Mouse (Mus musculus) heart, embryonic 12.5 days (tissue): ENCODE results near the gene Ssr3. TPM values are rescaled to one million over a fixed set of nuclear protein-coding genes. Genes with fewer than 3 reads are reported as not detected.

Experiments used
- ATAC-seq: fragments of 200-750 bp; cut with Nextera tagmentation; 2 replicates; pipeline ENCODE4 v1.8.0; 2017; ENCODE audit warnings: moderate TSS enrichment, moderate library complexity; ENCODE audit not compliant: insufficient number of reproducible peaks, low FRiP score
- H3K27ac ChIP-seq: fragments of 300-500 bp; sonication (generic); 2 replicates; pipeline ENCODE4 v1.5.1; 2016; ENCODE audit warnings: mild to moderate bottlenecking, moderate library complexity; ENCODE audit not compliant: poor library complexity, severe bottlenecking
- H3K27me3 ChIP-seq: fragments of 300-500 bp; sonication (generic); replicated peaks from 2 replicates; pipeline ENCODE4 v1.6.1; 2016; ENCODE audit warnings: mild to moderate bottlenecking, moderate library complexity
- H3K36me3 ChIP-seq: fragments of 300-500 bp; sonication (generic); 2 replicates; pipeline ENCODE4 v1.6.1; 2016; ENCODE audit warnings: mild to moderate bottlenecking, moderate library complexity
- H3K4me1 ChIP-seq: fragments of 300-500 bp; sonication (generic); replicated peaks from 2 replicates; pipeline ENCODE4 v1.6.1; 2016; ENCODE audit warnings: mild to moderate bottlenecking
- H3K4me2 ChIP-seq: fragments of 300-500 bp; sonication (generic); 2 replicates; pipeline ENCODE4 v1.6.1; 2016; ENCODE audit warnings: mild to moderate bottlenecking, moderate library complexity
- H3K4me3 ChIP-seq: fragments of 300-500 bp; sonication (generic); 2 replicates; pipeline ENCODE4 v1.5.1; 2016; ENCODE audit warnings: mild to moderate bottlenecking
- H3K9ac ChIP-seq: fragments of 300-500 bp; sonication (generic); 2 replicates; pipeline ENCODE4 v1.6.1; 2016; ENCODE audit warnings: mild to moderate bottlenecking, moderate library complexity
- H3K9me3 ChIP-seq: fragments of 300-500 bp; sonication (generic); replicated peaks from 2 replicates; pipeline ENCODE4 v1.6.1; 2016; ENCODE audit warnings: mild to moderate bottlenecking, moderate library complexity
- WGBS: fragments of 180-500 bp; shearing (Covaris S2); methylation state at CpG from one replicate; pipeline ENCODE4 v1.1.7; 2016; 5-methylcytosine and 5-hydroxymethylcytosine counted together
- polyA plus RNA-seq: library from polyadenylated mRNA; unstranded; fragments of >200 nt; fragmentation: Nextera tagmentation; extraction: Ambion mirVana; gene quantifications from 2 replicates; pipeline ENCODE4 v1.2.1, GENCODE M21; 2016

Ssr3 gene
- polyA plus RNA-seq, 1 experiment from 2014 or later = 248 TPM

GRCm38 (mm10) chr3:65373594-65374182 is 18.7 kb downstream of the Ssr3 start:
- Histone ChIP-seq H3K9me3 (no peaks in the 10 kb centered on the region), H3K36me3 (peaks cover 48% of the 10 kb centered on the region)

GRCm38 (mm10) chr3:65372552-65372951 is 19.9 kb downstream of the Ssr3 start:
- H3K36me3 ChIP-seq = peaks cover 50% of the 10 kb centered on the region
- no peak for ATAC-seq

More at GRCm38 (mm10) chr3:65373594-65374182, 18.7 kb downstream of the Ssr3 start:
- H3K4me3 ChIP-seq = no peak overlapping the region
- no peak overlapping the region for H3K4me2 ChIP-seq
- no peak overlapping the region for H3K9ac ChIP-seq
- H3K27ac ChIP-seq = peak overlapping the region; percentile 45
- H3K27me3 ChIP-seq = no peaks in the 10 kb centered on the region
- no peak for ATAC-seq
- H3K4me1 ChIP-seq = peaks cover 16% of the 10 kb centered on the region
- WGBS = 65% methylated on average over 5 of the region's 5 CpGs

GRCm38 (mm10) chr3:65367944-65368343 is 24.5 kb downstream of the Ssr3 start:
- Histone ChIP-seq H3K4me2 (no peak overlapping the region), H3K9me3 (no peaks in the 10 kb centered on the region), H3K36me3 (peaks cover 39% of the 10 kb centered on the region), H3K9ac (no peak overlapping the region), H3K27ac (no peak overlapping the region), H3K4me1 (0 out of 2 replicates have a peak, but pooled peaks cover 4% of the 10 kb centered on the region), H3K4me3 (no peak overlapping the region), H3K27me3 (no peaks in the 10 kb centered on the region)
- no peak for ATAC-seq
- WGBS = 63% methylated on average over 4 of the region's 4 CpGs

More at GRCm38 (mm10) chr3:65372552-65372951, 19.9 kb downstream of the Ssr3 start:
- no peaks in the 10 kb centered on the region for H3K27me3 ChIP-seq
- H3K4me1 ChIP-seq = peaks cover 16% of the 10 kb centered on the region
- no peaks in the 10 kb centered on the region for H3K9me3 ChIP-seq
- WGBS = 72% methylated on average over 4 of the region's 4 CpGs
- no peak overlapping the region for H3K9ac ChIP-seq
- H3K27ac ChIP-seq = no peak overlapping the region
- no peak overlapping the region for H3K4me2 ChIP-seq
- no peak overlapping the region for H3K4me3 ChIP-seq

GRCm38 (mm10) chr3:65365921-65366710 is 26.3 kb downstream of the Ssr3 start:
- H3K27me3 ChIP-seq = no peaks in the 10 kb centered on the region
- H3K9ac ChIP-seq = no peak overlapping the region
- no peaks in the 10 kb centered on the region for H3K9me3 ChIP-seq
- no peak overlapping the region for H3K4me3 ChIP-seq
- peaks cover 9% of the 10 kb centered on the region for H3K4me1 ChIP-seq
- 88% methylated on average over 10 of the region's 10 CpGs for WGBS
- no peak overlapping the region for H3K4me2 ChIP-seq
- no peak for ATAC-seq
- peaks cover 23% of the 10 kb centered on the region for H3K36me3 ChIP-seq
- no peak overlapping the region for H3K27ac ChIP-seq

GRCm38 (mm10) chr3:65365184-65365583 is 27.2 kb downstream of the Ssr3 start:
- H3K4me1 ChIP-seq = peaks cover 16% of the 10 kb centered on the region
- WGBS = 66% methylated on average over 6 of the region's 6 CpGs
- H3K27me3 ChIP-seq = no peaks in the 10 kb centered on the region
- peaks cover 15% of the 10 kb centered on the region for H3K36me3 ChIP-seq
- no peak overlapping the region for H3K4me3 ChIP-seq
- H3K27ac ChIP-seq = no peak overlapping the region
- H3K4me2 ChIP-seq = no peak overlapping the region
- no peak overlapping the region for H3K9ac ChIP-seq
- no peaks in the 10 kb centered on the region for H3K9me3 ChIP-seq
- ATAC-seq = no peak

GRCm38 (mm10) chr3:65363438-65363837 is 29.0 kb downstream of the Ssr3 start:
- ATAC-seq = no peak
- Histone ChIP-seq H3K4me3 (no peak overlapping the region), H3K27me3 (no peaks in the 10 kb centered on the region), H3K4me2 (no peak overlapping the region), H3K9ac (no peak overlapping the region), H3K9me3 (no peaks in the 10 kb centered on the region), H3K4me1 (peaks cover 22% of the 10 kb centered on the region), H3K27ac (no peak overlapping the region), H3K36me3 (peaks cover 7% of the 10 kb centered on the region; the same call in 1 of the 2 replicates)
- WGBS = 89% methylated on average over 1 of the region's 1 CpGs

- H3K4me2 ChIP-seq = peak overlapping the region; percentile 53
- no peak overlapping the region for H3K4me3 ChIP-seq
- no peaks in the 10 kb centered on the region; the same call in 1 of the 2 replicates for H3K36me3 ChIP-seq
- H3K27me3 ChIP-seq = no peaks in the 10 kb centered on the region
- peaks cover 30% of the 10 kb centered on the region for H3K4me1 ChIP-seq
- H3K27ac ChIP-seq = peak overlapping the region; percentile 69
- WGBS = 9% methylated on average over 8 of the region's 8 CpGs
- ATAC-seq = peak; percentile 75; the same call in 1 of the 2 replicates
- no peak overlapping the region for H3K9ac ChIP-seq
- H3K9me3 ChIP-seq = no peaks in the 10 kb centered on the region
These were observed 32.1 kb downstream of the Ssr3 start for GRCm38 (mm10) chr3:65360163-65360969.

- no peak overlapping the region for H3K27ac ChIP-seq
- no peak for ATAC-seq
- H3K36me3 ChIP-seq = no peaks in the 10 kb centered on the region; the same call in 1 of the 2 replicates
- 87% methylated on average over 2 of the region's 2 CpGs for WGBS
- no peak overlapping the region for H3K4me2 ChIP-seq
- H3K9ac ChIP-seq = no peak overlapping the region
- H3K4me1 ChIP-seq = peaks cover 29% of the 10 kb centered on the region
- no peak overlapping the region for H3K4me3 ChIP-seq
- H3K9me3 ChIP-seq = no peaks in the 10 kb centered on the region
- H3K27me3 ChIP-seq = no peaks in the 10 kb centered on the region
These were observed 33.6 kb downstream of the Ssr3 start for GRCm38 (mm10) chr3:65358841-65359240.

GRCm38 (mm10) chr3:65358275-65358674 is 34.1 kb downstream of the Ssr3 start:
- Histone ChIP-seq H3K4me2 (no peak overlapping the region), H3K9me3 (no peaks in the 10 kb centered on the region), H3K4me1 (peaks cover 30% of the 10 kb centered on the region), H3K36me3 (no peaks in the 10 kb centered on the region; the same call in 1 of the 2 replicates), H3K27ac (no peak overlapping the region), H3K9ac (no peak overlapping the region), H3K4me3 (no peak overlapping the region), H3K27me3 (no peaks in the 10 kb centered on the region)
- 57% methylated on average over 2 of the region's 2 CpGs for WGBS
- no peak for ATAC-seq

- Histone ChIP-seq H3K9ac (no peak overlapping the region), H3K27me3 (no peaks in the 10 kb centered on the region), H3K27ac (no peak overlapping the region), H3K36me3 (no peaks in the 10 kb centered on the region), H3K4me2 (no peak overlapping the region), H3K9me3 (no peaks in the 10 kb centered on the region), H3K4me1 (peaks cover 27% of the 10 kb centered on the region), H3K4me3 (no peak overlapping the region)
- ATAC-seq = no peak
- 61% methylated on average over 6 of the region's 6 CpGs for whole genome bisulfite sequencing
These were observed 36.9 kb downstream of the Ssr3 start for GRCm38 (mm10) chr3:65355479-65355878.
